ENCODE assay signal across 9 mouse cellular contexts in the genomic region with DNA sequence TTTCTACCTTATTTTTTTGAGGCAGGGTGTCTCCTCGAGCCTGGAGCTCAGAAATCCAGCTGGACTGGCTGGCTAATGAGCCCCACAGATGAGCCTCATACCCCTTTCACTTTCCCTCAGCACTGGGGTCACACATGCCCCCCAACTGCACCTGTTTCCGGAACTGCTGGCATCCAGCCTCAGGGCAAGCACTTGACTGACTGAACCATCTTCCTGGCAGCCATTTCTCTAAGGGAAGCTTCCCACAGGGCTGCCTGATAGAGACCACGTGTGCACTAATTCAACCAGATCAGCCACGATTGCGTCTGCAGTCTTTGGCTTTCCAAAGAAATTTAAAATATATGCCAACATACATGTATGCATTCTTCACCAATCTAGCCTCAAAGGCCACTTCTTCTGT. TPM values are rescaled to one million over a fixed set of nuclear protein-coding genes. Genes with fewer than 3 reads are reported as not detected.
A peak's percentile ranks its signal among the peaks of the same experiment; 100 is the strongest.
DNase-seq lines count a peak whose midpoint lies in the region; ATAC-seq lines count a peak whose summit lies in the region.
"Had no signal": no experiment of that assay in that cellular context is flagged by ENCODE, and none has a peak within 500 bp of the region (broad histone marks: within the 10 kb centered on the region; RNA-seq: fewer than 3 reads in every experiment).

No protein-coding gene starts in this region.

- 0 out of 2 replicates have a peak overlapping the region, but pooled peaks have one; percentile 5 for H3K4me2 ChIP-seq in forebrain, embryonic 11.5 days (ENCODE audit: low read depth, low read length, severe bottlenecking)
- no peak overlapping the region for H3K4me2 ChIP-seq in hindbrain, embryonic 12.5 days (replicated peaks)

- H3K9ac ChIP-seq in forebrain, embryonic 11.5 days (ENCODE audit: low read length): no peak overlapping the region
- no peak overlapping the region for H3K9ac ChIP-seq in hindbrain, embryonic 12.5 days

- H3K27ac ChIP-seq in forebrain, embryonic 11.5 days (ENCODE audit: low read depth, low read length): peak overlapping the region; percentile 64
- peak overlapping the region; percentile 46 for H3K27ac ChIP-seq in hindbrain, embryonic 12.5 days

- H3K4me1 ChIP-seq in forebrain, embryonic 11.5 days (replicated peaks; ENCODE audit: control insufficient read depth, insufficient read depth, low read length): peaks cover 17% of the 10 kb centered on the region
- H3K4me1 ChIP-seq in hindbrain, embryonic 12.5 days: peaks cover 67% of the 10 kb centered on the region

- intact Hi-C loops in left cerebral cortex, postnatal 4 days (cut with DNase I): no loop called here
- intact Hi-C loops in left cerebral cortex, postnatal 36 days (cut with DNase I): no loop called here

- no peak overlapping the region for H3K4me3 ChIP-seq in forebrain, embryonic 11.5 days (ENCODE audit: low read depth, low read length)
- H3K4me3 ChIP-seq in hindbrain, embryonic 12.5 days: no peak overlapping the region
- H3K4me3 ChIP-seq: megakaryocyte, embryonic 14.5 days had no signal

- H3K27me3 ChIP-seq in forebrain, embryonic 11.5 days (ENCODE audit: control insufficient read depth, insufficient read depth, low read length): no peaks in the 10 kb centered on the region
- no peaks in the 10 kb centered on the region for H3K27me3 ChIP-seq in hindbrain, embryonic 12.5 days
- H3K27me3 ChIP-seq: megakaryocyte, embryonic 14.5 days had no signal

- H3K36me3 ChIP-seq in forebrain, embryonic 11.5 days (ENCODE audit: control insufficient read depth, insufficient read depth, low read length): no peaks in the 10 kb centered on the region; the same call in 1 of the 2 replicates
- H3K36me3 ChIP-seq in hindbrain, embryonic 12.5 days: 0 out of 2 replicates have a peak, but pooled peaks cover 3% of the 10 kb centered on the region

- WGBS in forebrain, embryonic 11.5 days: 65% methylated on average over 5 of the region's 5 CpGs
- 60% methylated on average over 5 of the region's 5 CpGs for WGBS in hindbrain, embryonic 12.5 days

- H3K9me3 ChIP-seq in forebrain, embryonic 11.5 days (ENCODE audit: control insufficient read depth, low read length): no peaks in the 10 kb centered on the region
- no peaks in the 10 kb centered on the region for H3K9me3 ChIP-seq in hindbrain, embryonic 12.5 days (replicated peaks)
- H3K9me3 ChIP-seq: megakaryocyte, embryonic 14.5 days had no signal

- peak; percentile 50 for DNase-seq in left cerebral cortex, postnatal 4 days
- DNase-seq in left cerebral cortex, postnatal 36 days (ENCODE audit: low spot score in 2 of 2): no peak
- DNase-seq in forebrain, embryonic 11.5 days (ENCODE audit: low spot score): peak; percentile 45
- peak; percentile 17 for DNase-seq in naive thymus-derived CD4-positive, alpha-beta T cell, adult 2 months (ENCODE audit: low read depth)
- no peak for DNase-seq in layer of hippocampus, postnatal 36 days
- DNase-seq in cerebellum, adult 9-10 months: no peak
- DNase-seq: adrenal gland, postnatal 14 days had no signal

- 0 out of 2 replicates have a peak, but pooled peaks have one; percentile 22 for ATAC-seq in forebrain, embryonic 11.5 days (replicated peaks; ENCODE audit: low FRiP score)
- 0 out of 2 replicates have a peak, but pooled peaks have one; percentile 26 for ATAC-seq in hindbrain, embryonic 12.5 days (ENCODE audit: low FRiP score)

RNA-seq across cellular contexts. Expression of gene Ezr, which starts 37.1 kb away (rescaled TPM):
- total RNA-seq in left cerebral cortex, postnatal 4 days (2021): 10 to 100 TPM; 17.4 to 19.9 TPM
- total RNA-seq in left cerebral cortex, postnatal 36 days (2021): 10 to 100 TPM; 51.1 to 51.8 TPM
- polyA plus RNA-seq in forebrain, embryonic 11.5 days (2014; fragmentation: Nextera tagmentation; extraction: Ambion mirVana): 122 and 135 TPM in 2 replicates
- polyA plus RNA-seq in hindbrain, embryonic 12.5 days (2016; fragmentation: Nextera tagmentation; extraction: Ambion mirVana): 97.9 and 103 TPM in 2 replicates
- 10 to 100 TPM; 41.7 to 50.5 TPM for total RNA-seq in layer of hippocampus, postnatal 36 days (2021)

Comparison
In these comparisons a context has a peak if more than half of its experiments do, and no peak if none do; other contexts are left out.
1. DNase-seq: peak in left cerebral cortex, postnatal 4 days (single experiment), forebrain, embryonic 11.5 days (single experiment) and naive thymus-derived CD4-positive, alpha-beta T cell, adult 2 months (single experiment); none in left cerebral cortex, postnatal 36 days (0 of 2), layer of hippocampus, postnatal 36 days (0 of 2) and cerebellum, adult 9-10 months (single experiment).